Mouse (Mus musculus) layer of hippocampus, adult 2 months (tissue): ENCODE measurements around the gene Rnf135. TPM values are rescaled to one million over a fixed set of nuclear protein-coding genes. Genes with fewer than 3 reads are reported as not detected.

Source experiments
- DNase-seq, 2 experiments: peaks; one replicate each; pipeline ENCODE4 v3.0.0; 2022; ENCODE audit warnings: low spot score in 2 of 2
- H3K27ac ChIP-seq: fragments of 200-600 bp; 2 replicates; pipeline ENCODE4 v1.8.1; 2022
- H3K4me3 ChIP-seq: fragments of 200-600 bp; 2 replicates; pipeline ENCODE4 v1.8.1; 2022; ENCODE audit warnings: mild to moderate bottlenecking
- CTCF ChIP-seq: fragments of 200-600 bp; conservative IDR thresholded peaks from 2 replicates; pipeline ENCODE4 v1.8.1; 2022; ENCODE audit warnings: antibody characterized with exemption, mild to moderate bottlenecking, moderate library complexity
- total RNA-seq, 2 experiments: library from RNA; stranded (reverse); gene quantifications; 2 replicates each; pipeline ENCODE4 v1.2.3; 2021

The Rnf135 gene
- total RNA-seq, 2 experiments from 2014 or later = 4.1 to 4.9 TPM

DNA sequence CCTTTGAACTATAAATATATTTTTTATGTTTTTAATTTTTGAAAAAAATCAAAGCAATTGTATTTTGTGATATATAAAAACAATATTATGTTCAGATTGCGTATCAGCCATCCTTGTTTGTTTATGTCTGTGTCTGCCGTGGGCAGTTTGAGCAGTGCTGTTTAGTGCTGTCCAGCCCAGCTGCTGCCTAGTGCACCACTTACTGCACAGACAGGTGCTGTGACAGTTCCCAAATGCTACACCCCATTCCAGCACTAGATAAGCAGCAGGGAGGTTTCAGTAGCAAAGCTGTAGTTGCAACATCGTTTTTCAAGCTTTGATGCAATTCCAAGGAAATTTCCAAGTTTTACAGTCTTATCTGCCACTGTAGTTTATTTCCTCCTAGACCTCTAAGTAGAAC lies 53.6 kb downstream of the Rnf135 start:
- H3K27ac ChIP-seq = no peak overlapping the region
- no peak for TF ChIP-seq CTCF
- H3K4me3 ChIP-seq = no peak overlapping the region
- no peak for DNase-seq

- H3K27ac ChIP-seq = no peak overlapping the region
- DNase-seq = no peak
- H3K4me3 ChIP-seq = no peak overlapping the region
- no peak for TF ChIP-seq CTCF
These were observed 54.7 kb downstream of the Rnf135 start for GRCm38 (mm10) chr11:80238306-80238705.

DNA sequence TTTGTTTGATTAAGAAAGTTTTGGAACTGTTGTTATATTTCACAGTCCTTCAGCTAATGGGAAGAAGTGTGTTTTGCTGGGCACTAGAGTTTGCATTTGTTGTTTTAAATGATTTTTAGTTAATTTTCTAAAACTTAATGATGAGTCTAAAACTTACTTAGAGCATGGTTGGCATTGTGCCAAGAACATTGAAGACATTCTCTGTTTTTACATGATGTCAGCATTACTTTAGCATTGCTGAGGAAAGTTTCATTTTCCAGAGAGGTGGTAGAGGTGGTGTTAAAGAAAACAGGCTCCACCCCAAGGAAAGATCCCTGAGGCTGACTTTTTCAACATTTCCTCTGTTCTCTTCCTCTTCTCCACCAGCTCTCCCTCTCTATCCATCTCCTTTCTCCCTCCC lies 63.4 kb downstream of the Rnf135 start:
- DNase-seq = no peak
- no peak for TF ChIP-seq CTCF
- Histone ChIP-seq H3K4me3 (no peak overlapping the region), H3K27ac (no peak overlapping the region)

DNA sequence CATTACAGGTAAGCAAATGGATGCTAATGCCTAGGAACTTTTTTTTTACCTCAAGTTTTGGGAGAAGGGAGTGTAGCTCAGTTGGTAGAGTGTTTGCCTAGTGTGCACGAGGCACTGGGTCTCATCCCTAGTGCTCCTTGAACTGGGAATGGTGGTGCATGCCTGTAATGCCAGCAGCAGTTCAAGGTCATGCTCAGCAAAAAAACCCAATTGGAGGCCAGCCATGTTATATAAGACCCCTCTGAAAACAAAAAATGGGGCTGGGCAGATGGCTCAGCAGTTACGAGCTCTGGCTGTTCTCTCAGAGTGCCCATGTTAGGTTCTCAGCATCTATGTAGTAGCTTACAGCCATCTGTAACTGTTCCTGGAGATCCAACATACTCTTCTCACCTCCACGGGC lies 64.9 kb downstream of the Rnf135 start:
- DNase-seq = no peak
- TF ChIP-seq CTCF = no peak
- Histone ChIP-seq H3K4me3 (no peak overlapping the region), H3K27ac (no peak overlapping the region)

Other genes starting within 250 kb of the Rnf135 start
- gene Utp6, start 221.5 kb upstream of the Rnf135 start, total RNA-seq = 10 to 100 TPM; 30.4 to 36.6 TPM
- 10 to 100 TPM; 43.1 to 45.4 TPM for gene Suz12, start 190.7 kb upstream of the Rnf135 start, total RNA-seq
- 10 to 100 TPM; 25.7 to 26.2 TPM for gene Crlf3, start 102.9 kb upstream of the Rnf135 start, total RNA-seq
- 1 to 10 TPM; 3.6 to 4.2 TPM for gene Atad5, start 94.5 kb upstream of the Rnf135 start, total RNA-seq
- 10 to 100 TPM in 1 of 2 experiments, 1 to 10 TPM in 1; 8.8 to 10.9 TPM for gene Tefm, start 41.7 kb upstream of the Rnf135 start, total RNA-seq
- 1 to 10 TPM; 6.1 to 8.2 TPM for gene Adap2, start 29.7 kb upstream of the Rnf135 start, total RNA-seq
- gene Rhot1, start 25.2 kb downstream of the Rnf135 start, total RNA-seq = 10 to 100 TPM; 67.8 to 68.2 TPM
- 10 to 100 TPM; 27.2 to 27.6 TPM for gene Rhbdl3, start 117.1 kb downstream of the Rnf135 start, total RNA-seq
- 10 to 100 TPM; 51.3 to 53.0 TPM for gene 5730455P16Rik, start 194.2 kb downstream of the Rnf135 start, total RNA-seq
- 100 to 1,000 TPM; 151 to 152 TPM for gene Zfp207, start 199.4 kb downstream of the Rnf135 start, total RNA-seq
- 100 to 1,000 TPM in 1 of 2 experiments, 10 to 100 TPM in 1; 93.8 to 101 TPM for gene Psmd11, start 244.8 kb downstream of the Rnf135 start, total RNA-seq